Mouse (Mus musculus) adrenal gland, adult (tissue): ENCODE results near the gene Zdhhc22.

Source experiments
- DNase-seq, 2 experiments: peaks; one replicate each; pipeline ENCODE4 v3.0.0; 2022 to 2023; ENCODE audit warnings: low spot score in 1 of 2; ENCODE audit not compliant: inconsistent age in 2 of 2

Gene Zdhhc22

DNA sequence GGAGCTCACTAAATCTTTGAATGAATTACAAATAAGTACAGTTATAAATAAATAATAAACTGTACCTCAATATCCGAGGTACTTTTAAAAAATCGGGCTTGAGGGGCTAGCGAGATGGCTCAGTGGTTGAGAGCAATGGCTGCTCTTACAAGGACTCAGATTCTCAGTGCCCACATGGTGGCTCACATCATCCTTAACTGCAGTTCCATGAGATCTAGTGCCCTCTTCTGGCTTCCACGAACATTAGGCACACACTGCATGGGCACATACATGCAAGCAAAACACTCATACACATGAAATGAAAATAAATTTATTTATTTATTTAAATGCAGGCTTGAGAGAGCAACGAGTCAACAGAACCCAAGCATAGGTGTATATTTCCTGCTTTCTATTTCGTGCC lies 5.7 kb upstream of the Zdhhc22 start:
- no peak for DNase-seq

DNA sequence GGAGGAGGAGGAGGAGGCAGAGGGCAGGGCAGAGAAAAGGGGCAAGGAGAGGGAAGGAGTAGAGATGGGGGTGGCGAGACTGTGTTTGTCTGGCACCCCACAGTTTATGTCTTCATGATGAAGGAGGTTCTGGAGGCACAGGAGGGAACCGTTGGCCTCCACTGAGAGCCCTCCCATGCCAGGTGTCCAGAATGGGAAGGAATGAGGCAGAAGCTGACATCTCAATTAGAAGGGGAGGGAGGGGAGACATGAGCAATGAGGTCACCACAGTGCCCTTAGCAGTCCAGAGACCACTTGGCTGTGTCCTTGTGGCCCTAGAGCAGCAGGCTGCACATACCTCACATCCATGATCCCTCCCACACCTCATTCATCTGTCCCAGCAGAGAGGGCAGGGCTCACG lies 4.5 kb upstream of the Zdhhc22 start:
- no peak for DNase-seq

GRCm38 (mm10) chr12:86994166-86994565 lies 3.9 kb upstream of the Zdhhc22 start:
- no peak for DNase-seq

GRCm38 (mm10) chr12:86990755-86991110 lies 503 bp upstream of the Zdhhc22 start:
- no peak for DNase-seq

DNA sequence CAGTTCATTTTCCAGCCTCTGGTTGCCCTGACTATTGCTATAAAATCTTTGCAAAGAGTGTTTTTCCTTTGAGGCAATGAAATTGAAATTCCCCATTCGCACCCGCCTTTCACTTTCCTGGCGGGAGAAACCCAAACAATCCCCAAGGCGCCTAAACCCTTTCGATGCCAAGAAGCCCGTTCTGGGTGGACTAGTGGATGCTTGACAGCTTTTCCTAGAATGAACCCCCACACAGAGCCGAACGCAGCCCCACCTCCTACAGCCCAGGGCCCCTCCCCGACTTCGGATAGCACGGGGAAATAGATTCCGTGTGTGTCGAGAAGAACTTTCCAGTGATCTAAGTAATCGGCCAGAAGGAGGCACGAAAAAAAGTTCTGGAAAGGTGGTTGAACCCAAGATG lies 852 bp downstream of the Zdhhc22 start:
- no peak for DNase-seq

GRCm38 (mm10) chr12:86988227-86988626 lies 2.0 kb downstream of the Zdhhc22 start:
- no peak for DNase-seq

DNA sequence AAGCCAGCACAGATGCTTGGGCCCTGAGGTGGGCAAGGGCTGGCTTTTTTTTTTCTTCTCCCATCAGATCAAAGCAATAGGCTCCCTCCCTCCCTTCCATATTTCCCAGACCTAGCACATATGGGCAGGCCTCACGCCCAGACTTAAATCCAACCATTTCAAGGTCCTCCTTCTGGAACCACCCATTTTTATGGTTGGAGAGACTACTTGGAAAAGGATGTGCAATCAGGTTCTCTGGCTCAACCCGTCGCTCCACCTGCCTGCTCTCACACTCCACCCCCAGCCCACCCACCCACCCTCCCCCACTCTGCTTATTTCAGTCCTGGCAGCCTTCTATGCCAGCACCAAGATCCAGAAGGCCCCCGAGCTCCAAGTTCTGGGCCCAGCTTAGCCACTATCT lies 3.7 kb downstream of the Zdhhc22 start:
- no peak for DNase-seq

GRCm38 (mm10) chr12:86984194-86984555 lies 6.1 kb downstream of the Zdhhc22 start:
- DNase-seq, result peak; percentile 45 to 78

DNA sequence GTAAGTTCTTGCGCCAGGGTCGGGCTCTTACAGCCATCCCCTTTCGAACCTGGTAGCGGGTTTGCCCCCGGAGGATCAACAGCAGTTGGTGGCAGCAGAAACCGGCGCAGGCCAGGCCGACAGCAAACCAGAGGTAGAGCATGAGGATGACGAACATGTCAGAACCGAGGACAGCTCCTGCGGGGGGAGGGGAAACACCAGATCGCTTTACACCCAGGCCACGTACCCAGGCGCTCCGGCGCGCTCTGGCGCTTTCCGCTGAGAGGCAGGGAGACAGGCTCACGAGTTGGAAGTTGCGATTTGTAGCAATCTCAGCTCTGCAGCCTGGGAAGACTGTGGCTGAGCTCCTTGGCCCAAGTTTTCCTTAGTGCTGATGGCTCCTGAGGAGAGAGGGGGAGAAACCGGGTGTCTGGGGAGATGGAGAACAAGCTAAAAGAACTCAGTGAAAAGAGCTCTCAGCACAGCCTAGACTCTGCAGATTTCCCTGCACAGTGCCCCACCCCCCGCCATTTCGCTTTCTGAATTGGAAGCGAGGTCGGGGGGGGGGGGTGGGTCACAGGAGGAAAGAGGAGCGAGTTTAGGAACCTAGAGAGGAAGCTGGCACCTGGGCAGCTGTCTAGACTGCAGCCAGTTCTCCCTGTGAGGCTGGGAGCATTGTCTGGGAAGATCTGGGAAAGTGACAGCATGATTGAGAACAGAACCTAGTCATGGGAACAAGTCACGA lies 6.6 kb downstream of the Zdhhc22 start:
- peak; percentile 65 to 85 for DNase-seq

DNA sequence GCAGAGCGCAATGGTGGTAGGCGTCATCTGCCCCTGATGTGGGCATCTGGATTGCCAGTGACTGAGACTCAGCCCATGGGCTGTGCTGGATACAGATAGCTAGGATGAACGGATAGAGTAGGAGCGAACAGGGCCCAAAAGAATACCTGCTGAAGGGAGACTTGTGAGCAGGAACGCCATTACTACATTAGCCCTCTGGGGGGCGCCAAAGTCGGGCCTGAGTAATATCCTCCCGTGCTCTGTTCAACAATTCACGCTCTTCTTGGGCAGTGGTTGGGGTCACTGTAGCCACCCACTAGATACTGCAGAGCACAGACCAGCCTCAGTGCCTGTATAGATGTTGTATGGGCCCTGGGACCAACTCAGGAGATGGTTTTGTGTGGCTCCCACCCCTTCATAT lies 9.1 kb downstream of the Zdhhc22 start:
- DNase-seq, result no peak

DNA sequence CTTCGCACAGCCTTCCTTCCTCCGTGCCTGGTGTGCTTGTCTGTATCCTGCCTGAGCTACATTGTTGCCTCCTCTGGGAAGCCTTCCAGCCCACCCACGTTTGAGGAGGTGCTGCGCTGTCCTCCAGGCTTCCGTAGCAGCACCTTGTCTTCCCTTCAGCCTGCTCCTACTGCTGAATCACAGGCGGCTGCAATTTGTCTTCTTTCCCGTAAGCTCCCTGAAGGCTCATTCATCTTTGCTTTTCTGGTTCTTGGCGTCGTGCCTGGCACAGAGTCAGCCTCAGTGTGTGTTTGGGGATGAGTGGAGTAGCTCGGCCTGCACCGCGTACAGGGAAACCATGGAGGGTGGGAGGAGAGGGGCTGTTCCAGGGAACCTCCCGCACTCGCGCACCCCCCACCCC lies 12.4 kb downstream of the Zdhhc22 start:
- peak; percentile 86 to 92 for DNase-seq

DNA sequence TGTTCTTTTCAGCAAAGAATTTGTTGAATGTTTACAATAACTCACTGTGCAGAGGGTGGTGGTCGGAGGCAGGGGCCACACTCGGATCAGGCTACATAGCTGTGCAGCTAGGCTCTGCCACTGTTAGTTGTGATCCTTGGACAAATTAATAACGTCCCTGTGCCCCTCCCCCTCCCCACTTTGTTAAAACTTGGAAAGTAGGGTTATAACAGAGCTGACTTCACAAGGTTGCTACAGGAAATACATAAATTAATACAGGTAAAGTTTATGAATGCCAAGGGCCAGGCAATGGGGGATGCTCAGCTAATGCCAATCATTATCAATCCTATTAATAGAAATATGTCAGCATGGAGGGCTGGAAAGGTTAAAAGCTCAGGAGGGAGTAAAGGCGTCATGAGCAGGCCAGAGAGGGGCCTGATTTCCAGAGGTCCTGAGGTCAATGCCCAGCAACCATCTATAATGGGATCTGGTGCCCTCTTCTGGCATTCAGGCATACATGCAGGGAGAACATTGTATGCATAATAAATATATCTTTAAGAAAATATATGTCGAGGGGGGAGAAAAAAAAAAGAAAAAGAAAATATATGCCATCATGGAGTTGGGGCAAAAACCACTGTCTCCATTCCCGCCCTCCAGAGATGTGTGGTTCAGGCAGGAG lies 13.6 kb downstream of the Zdhhc22 start:
- DNase-seq, result no peak

- DNase-seq, result no peak
These were observed 14.5 kb downstream of the Zdhhc22 start for GRCm38 (mm10) chr12:86975761-86976160.

- peak; percentile 61 to 86 for DNase-seq
These were observed 15.6 kb downstream of the Zdhhc22 start for GRCm38 (mm10) chr12:86974387-86975288.

- no peak for DNase-seq
These were observed 16.5 kb downstream of the Zdhhc22 start for GRCm38 (mm10) chr12:86973706-86974105.

DNA sequence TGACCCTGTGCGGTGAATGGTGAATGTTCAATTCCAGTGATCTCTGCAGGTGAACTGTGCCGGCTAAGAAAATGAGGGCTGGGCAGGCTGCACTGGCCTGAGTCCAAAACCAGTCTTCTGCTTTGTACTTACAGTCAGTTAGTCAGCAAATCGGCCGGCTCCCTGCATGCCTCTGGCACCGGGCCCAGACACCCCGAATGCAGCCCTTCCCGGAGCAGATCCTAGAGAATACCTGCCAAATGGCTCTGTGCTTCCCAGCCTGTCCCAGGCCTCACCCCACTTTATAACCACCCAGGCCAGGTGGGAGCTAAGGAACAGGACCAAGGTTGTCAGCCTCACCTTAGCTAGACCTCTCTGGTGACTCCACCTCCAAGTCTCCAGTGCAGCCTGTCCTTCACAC lies 17.0 kb downstream of the Zdhhc22 start:
- DNase-seq, result peak; percentile 83 to 87

DNA sequence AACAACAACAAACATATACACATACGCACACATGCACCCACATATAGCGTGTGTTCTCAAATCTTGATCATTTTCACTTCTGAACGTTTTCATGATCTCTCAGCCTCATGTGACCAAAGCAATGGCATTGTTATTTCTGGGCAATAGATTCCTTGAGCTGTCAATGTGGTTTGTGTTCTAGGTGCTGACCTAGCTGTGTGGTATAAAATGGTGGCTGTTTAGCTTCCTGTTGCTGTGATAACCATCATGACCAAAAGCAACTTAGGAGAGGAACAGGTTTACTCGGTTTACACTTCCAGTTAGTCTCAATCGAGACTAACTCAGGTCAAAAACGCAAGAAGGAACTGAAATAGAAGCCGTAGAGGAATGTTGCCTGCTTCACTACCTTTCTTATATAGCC lies 19.1 kb downstream of the Zdhhc22 start:
- no peak for DNase-seq

- no peak for DNase-seq
These were observed 21.0 kb downstream of the Zdhhc22 start for GRCm38 (mm10) chr12:86969220-86969601.

GRCm38 (mm10) chr12:86968468-86969219 lies 21.6 kb downstream of the Zdhhc22 start:
- DNase-seq, result peak in 1 of 2 experiments; percentile 64

GRCm38 (mm10) chr12:86965237-86965799 lies 24.9 kb downstream of the Zdhhc22 start:
- DNase-seq, result no peak
